Mouse (Mus musculus) testis, adult 2 months (tissue): ENCODE results near the gene Pde11a.

Source experiments
- CTCF ChIP-seq: fragments of 200-500 bp; IDR thresholded peaks from 2 replicates; pipeline ENCODE4 v1.5.1; 2012; ENCODE audit warnings: low read depth, mild to moderate bottlenecking, inconsistent platforms, low read length, moderate library complexity; ENCODE audit not compliant: control insufficient read depth, insufficient read depth, insufficient replicate concordance
- POLR2A ChIP-seq: fragments of 200-500 bp; IDR thresholded peaks from 2 replicates; pipeline ENCODE4 v1.6.1; 2012; ENCODE audit warnings: low read depth, mild to moderate bottlenecking, inconsistent platforms, low read length, moderate library complexity; ENCODE audit not compliant: control insufficient read depth

DNA sequence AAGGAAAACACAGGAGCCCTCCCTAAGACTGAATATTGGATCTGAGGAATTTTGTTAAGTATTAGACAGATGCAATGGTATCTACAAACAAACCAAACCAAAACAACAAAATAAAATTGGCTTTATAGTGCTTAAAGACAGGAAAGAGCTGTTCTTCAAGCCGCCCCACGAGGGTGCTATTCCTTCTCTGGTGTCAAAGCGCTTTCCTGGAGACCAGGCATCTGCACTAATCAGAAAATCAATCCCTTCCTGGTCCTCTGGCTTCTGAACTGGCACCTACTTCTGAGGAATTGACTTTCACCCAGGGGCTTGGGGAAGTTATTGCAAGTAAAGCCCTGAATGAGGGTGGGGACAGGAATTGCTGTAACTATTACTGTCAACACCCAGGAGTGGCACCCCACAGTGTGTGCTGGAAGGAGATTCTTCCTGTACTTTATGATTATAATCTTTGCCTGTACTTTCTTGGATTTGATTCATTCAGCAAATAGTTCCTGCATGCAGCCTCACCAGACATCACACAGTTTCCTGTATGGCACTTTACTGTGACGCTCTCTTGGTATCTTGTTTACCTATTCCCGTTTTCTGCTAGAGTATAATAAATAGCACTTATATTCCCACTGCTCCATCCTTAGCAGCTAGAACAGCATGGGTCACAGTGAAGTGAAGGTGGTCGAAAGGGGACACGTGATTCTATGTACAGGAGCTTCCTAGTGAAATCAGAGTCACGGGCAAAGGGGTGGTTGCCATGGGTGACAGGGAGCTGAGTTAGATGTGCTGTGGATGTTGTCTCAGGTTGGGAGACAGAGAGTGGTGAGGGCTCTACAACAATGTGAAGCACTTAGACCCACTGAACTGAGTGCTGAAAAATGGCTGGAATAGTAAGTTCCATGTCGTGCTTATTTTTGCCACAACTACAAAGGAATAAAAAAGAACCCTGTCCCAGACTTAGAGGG, 210.2 kb downstream of the Pde11a start:
- TF ChIP-seq POLR2A (no peak), CTCF (no peak)
